Mouse (Mus musculus) embryonic facial prominence, embryonic 13.5 days (tissue): ENCODE measurements around the gene Cyp8b1. TPM values are rescaled to one million over a fixed set of nuclear protein-coding genes. Genes with fewer than 3 reads are reported as not detected.

Experiments
- ATAC-seq: fragments of 200-750 bp; cut with Nextera tagmentation; 2 replicates; pipeline ENCODE4 v1.8.0; 2017; ENCODE audit warnings: low read depth; ENCODE audit not compliant: insufficient number of reproducible peaks, insufficient read depth, low FRiP score, low TSS enrichment
- H3K27ac ChIP-seq: fragments of 300-500 bp; sonication (generic); 2 replicates; pipeline ENCODE4 v1.5.1; 2015; ENCODE audit warnings: moderate library complexity, mild to moderate bottlenecking, inconsistent platforms
- H3K27me3 ChIP-seq: fragments of 300-500 bp; sonication (generic); 2 replicates; pipeline ENCODE4 v1.6.1; 2015; ENCODE audit warnings: mild to moderate bottlenecking, inconsistent platforms
- H3K36me3 ChIP-seq: fragments of 300-500 bp; sonication (generic); 2 replicates; pipeline ENCODE4 v1.6.1; 2015; ENCODE audit warnings: mild to moderate bottlenecking, inconsistent platforms
- H3K4me1 ChIP-seq: fragments of 300-500 bp; sonication (generic); 2 replicates; pipeline ENCODE4 v1.6.1; 2015; ENCODE audit warnings: inconsistent platforms
- H3K4me2 ChIP-seq: fragments of 300-500 bp; sonication (generic); 2 replicates; pipeline ENCODE4 v1.6.1; 2015; ENCODE audit warnings: moderate library complexity, mild to moderate bottlenecking, inconsistent platforms
- H3K4me3 ChIP-seq: fragments of 300-500 bp; sonication (generic); 2 replicates; pipeline ENCODE4 v1.5.1; 2015; ENCODE audit warnings: mild to moderate bottlenecking, inconsistent platforms
- H3K9ac ChIP-seq: fragments of 300-500 bp; sonication (generic); 2 replicates; pipeline ENCODE4 v1.6.1; 2015; ENCODE audit warnings: mild to moderate bottlenecking, inconsistent platforms
- H3K9me3 ChIP-seq: fragments of 300-500 bp; sonication (generic); 2 replicates; pipeline ENCODE4 v1.6.1; 2016; ENCODE audit warnings: inconsistent platforms
- WGBS: fragments of 180-500 bp; shearing (Covaris S2); methylation state at CpG from one replicate; pipeline ENCODE4 v1.1.7; 2015; ENCODE audit warnings: mixed read lengths; 5-methylcytosine and 5-hydroxymethylcytosine counted together
- polyA plus RNA-seq: library from polyadenylated mRNA; unstranded; fragments of >200 nt; fragmentation: Nextera tagmentation; extraction: Ambion mirVana; gene quantifications from 2 replicates; pipeline ENCODE4 v1.2.1, GENCODE M21; 2015

Cyp8b1 gene
- polyA plus RNA-seq, 1 experiment from 2014 or later, result not detected

DNA sequence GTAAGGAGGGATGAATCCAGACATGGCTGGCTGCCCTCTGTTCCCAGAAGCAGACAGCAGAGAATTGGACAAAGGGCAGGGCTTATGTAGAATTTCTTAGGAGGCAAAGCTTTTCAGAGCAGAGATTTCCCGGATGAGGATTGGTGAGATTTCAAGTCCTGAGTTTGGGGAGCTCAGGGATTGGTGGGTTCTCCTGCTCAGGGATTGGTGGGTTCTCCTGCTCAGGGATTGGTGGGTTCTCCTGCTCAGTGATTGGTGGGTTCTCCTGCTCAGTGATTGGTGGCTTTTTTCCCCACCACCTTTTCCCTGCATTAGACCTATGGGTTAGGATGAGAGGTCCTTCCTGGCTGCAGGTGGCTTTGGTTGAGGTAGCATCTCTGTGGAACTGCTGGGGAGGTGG is 20.8 kb upstream of the Cyp8b1 start:
- no peaks in the 10 kb centered on the region for H3K27me3 ChIP-seq
- no peak overlapping the region for H3K27ac ChIP-seq
- peaks cover 4% of the 10 kb centered on the region for H3K36me3 ChIP-seq
- no peaks in the 10 kb centered on the region for H3K4me1 ChIP-seq
- H3K4me3 ChIP-seq, result no peak overlapping the region
- H3K9ac ChIP-seq, result no peak overlapping the region
- 70% methylated on average over 1 of the region's 1 CpGs for WGBS
- no peak for ATAC-seq
- H3K4me2 ChIP-seq, result peak overlapping the region; percentile 55; the same call in 1 of the 2 replicates
- H3K9me3 ChIP-seq, result no peaks in the 10 kb centered on the region

DNA sequence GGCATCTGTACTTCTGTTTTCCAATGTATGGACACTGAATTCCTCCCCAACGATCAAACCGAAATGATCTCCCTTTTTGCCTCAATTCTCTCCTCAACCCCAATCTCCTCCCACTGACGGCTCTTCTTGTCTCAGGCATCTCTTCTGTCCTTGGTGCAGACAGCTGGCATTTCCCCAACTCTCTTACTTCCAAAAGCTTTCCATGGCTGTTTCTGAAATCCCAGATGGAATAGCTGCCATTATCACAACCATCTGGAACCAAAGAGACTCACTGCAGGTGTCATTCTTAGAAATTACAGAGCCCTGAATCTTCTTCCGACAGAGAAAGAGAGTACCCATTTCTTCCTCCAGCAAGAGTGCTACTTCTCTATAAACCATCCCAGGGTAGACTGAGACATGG is 18.8 kb upstream of the Cyp8b1 start:
- WGBS, result 83% methylated on average over 4 of the region's 4 CpGs
- Histone ChIP-seq H3K36me3 (peaks cover 2% of the 10 kb centered on the region; the same call in 1 of the 2 replicates), H3K9ac (no peak overlapping the region), H3K4me3 (no peak overlapping the region), H3K27ac (no peak overlapping the region), H3K4me2 (no peak overlapping the region), H3K9me3 (no peaks in the 10 kb centered on the region), H3K27me3 (no peaks in the 10 kb centered on the region), H3K4me1 (no peaks in the 10 kb centered on the region)
- ATAC-seq, result no peak

GRCm38 (mm10) chr9:121928498-121928897 is 12.4 kb upstream of the Cyp8b1 start:
- no peaks in the 10 kb centered on the region for H3K9me3 ChIP-seq
- no peaks in the 10 kb centered on the region for H3K27me3 ChIP-seq
- no peak overlapping the region for H3K9ac ChIP-seq
- 20% methylated on average over 2 of the region's 2 CpGs for WGBS
- ATAC-seq, result no peak
- no peaks in the 10 kb centered on the region for H3K36me3 ChIP-seq
- H3K4me2 ChIP-seq, result no peak overlapping the region
- H3K27ac ChIP-seq, result no peak overlapping the region
- H3K4me1 ChIP-seq, result peaks cover 9% of the 10 kb centered on the region; the same call in 1 of the 2 replicates
- no peak overlapping the region for H3K4me3 ChIP-seq

- Histone ChIP-seq H3K4me1 (peaks cover 9% of the 10 kb centered on the region; the same call in 1 of the 2 replicates), H3K4me2 (no peak overlapping the region), H3K27me3 (no peaks in the 10 kb centered on the region), H3K9me3 (no peaks in the 10 kb centered on the region), H3K27ac (no peak overlapping the region), H3K9ac (no peak overlapping the region), H3K4me3 (no peak overlapping the region), H3K36me3 (no peaks in the 10 kb centered on the region)
- WGBS, result 72% methylated on average over 7 of the region's 7 CpGs
- ATAC-seq, result no peak
These were observed 11.6 kb upstream of the Cyp8b1 start for GRCm38 (mm10) chr9:121927721-121928120.

DNA sequence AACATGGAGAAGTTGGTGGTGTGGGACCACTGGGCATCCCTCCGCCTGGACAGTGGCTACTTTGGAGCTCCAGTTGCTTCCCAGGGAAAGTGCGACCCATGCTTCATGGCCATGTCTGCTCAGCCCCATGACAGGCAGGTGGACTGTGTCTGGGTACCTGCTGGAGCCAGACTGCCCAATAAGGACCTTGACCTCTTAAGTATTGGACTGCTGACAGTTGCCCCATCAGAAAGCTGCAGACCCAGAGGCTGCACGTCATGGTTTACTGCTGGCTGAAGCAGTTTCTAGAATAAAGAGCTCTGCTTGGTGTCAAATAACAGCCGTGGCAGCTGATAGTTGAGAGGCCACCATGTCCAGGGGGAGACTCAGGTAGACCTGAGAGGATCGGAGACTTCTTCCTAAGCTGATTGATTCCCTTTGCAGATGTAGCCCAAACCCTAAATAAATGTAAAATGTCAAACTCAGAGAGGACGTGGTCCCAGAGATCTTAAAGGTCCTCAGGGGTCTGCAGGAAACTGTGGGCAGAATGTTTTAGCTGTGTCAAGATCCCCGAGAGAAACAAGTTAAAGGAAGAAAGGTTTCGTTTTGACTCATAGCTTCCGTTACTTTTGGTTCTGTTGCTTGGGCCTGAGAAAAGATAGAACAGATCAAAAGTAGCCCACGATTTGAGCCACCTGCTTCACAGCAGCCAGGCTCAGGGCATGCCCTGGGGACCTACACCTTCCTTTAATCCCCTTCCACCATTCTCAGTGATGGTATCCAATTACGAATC is 10.7 kb upstream of the Cyp8b1 start:
- H3K27me3 ChIP-seq, result no peaks in the 10 kb centered on the region
- H3K9ac ChIP-seq, result no peak overlapping the region
- 49% methylated on average over 11 of the region's 11 CpGs for WGBS
- H3K4me1 ChIP-seq, result peaks cover 9% of the 10 kb centered on the region; the same call in 1 of the 2 replicates
- no peak for ATAC-seq
- no peaks in the 10 kb centered on the region for H3K36me3 ChIP-seq
- no peaks in the 10 kb centered on the region for H3K9me3 ChIP-seq
- no peak overlapping the region for H3K27ac ChIP-seq
- H3K4me3 ChIP-seq, result no peak overlapping the region
- no peak overlapping the region for H3K4me2 ChIP-seq

DNA sequence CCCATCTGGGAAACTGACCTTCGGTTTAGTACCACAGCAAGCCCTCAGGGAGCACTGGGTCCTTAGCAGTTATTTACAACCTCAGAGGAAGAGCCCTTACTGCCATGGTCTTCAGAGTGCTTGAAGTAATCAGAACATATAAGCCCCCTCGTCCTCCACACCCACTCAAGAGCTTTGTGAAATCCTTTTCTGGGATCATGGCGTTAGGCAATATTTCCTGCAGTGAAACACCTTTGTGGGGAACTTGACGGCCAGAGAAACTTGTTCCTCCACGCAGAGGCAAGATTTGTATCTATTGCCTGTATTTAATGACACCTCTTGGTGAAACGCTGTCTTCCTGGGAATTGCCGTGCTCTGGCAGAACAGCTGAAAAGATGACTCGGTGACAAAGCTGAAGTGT is 9.9 kb upstream of the Cyp8b1 start:
- Histone ChIP-seq H3K4me2 (no peak overlapping the region), H3K4me3 (no peak overlapping the region), H3K36me3 (no peaks in the 10 kb centered on the region), H3K27ac (no peak overlapping the region), H3K4me1 (peaks cover 9% of the 10 kb centered on the region; the same call in 1 of the 2 replicates), H3K9ac (no peak overlapping the region), H3K27me3 (no peaks in the 10 kb centered on the region), H3K9me3 (no peaks in the 10 kb centered on the region)
- no peak for ATAC-seq
- WGBS, result 64% methylated on average over 8 of the region's 8 CpGs

DNA sequence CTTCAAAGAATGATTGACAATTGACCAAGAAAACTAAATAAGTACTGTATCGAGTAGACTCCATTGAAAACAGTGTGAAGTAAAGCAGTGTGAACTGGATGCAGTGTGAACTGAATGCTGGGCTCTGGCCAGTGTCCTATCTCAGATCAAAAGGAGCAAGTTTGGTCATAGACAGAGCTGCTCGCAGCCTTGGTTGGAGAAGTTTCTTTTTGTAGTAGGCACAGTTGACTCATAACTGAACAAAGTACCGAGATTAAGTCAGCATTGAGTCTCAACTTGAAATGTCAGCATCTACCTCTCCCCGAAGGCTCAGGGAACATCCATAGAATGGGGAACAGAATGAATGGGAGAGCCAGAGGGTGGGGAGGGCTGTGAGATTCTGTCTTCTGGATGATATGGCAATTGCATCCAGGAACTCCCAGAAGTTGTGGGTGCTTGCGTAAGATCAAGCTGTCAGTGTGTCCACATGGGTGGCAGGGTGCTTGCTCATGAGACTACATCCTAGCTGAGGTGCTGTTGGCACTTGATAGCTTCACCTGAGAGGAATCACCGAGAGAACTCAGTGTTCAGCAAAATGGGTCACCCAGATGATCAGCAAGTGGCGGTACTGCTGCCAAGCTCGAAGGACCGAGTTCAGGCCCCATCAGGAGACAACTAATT is 8.9 kb upstream of the Cyp8b1 start:
- Histone ChIP-seq H3K9me3 (no peaks in the 10 kb centered on the region), H3K36me3 (no peaks in the 10 kb centered on the region), H3K4me2 (no peak overlapping the region), H3K27ac (no peak overlapping the region), H3K4me3 (no peak overlapping the region), H3K4me1 (peaks cover 9% of the 10 kb centered on the region; the same call in 1 of the 2 replicates), H3K27me3 (no peaks in the 10 kb centered on the region), H3K9ac (no peak overlapping the region)
- 87% methylated on average over 9 of the region's 9 CpGs for WGBS
- no peak for ATAC-seq

DNA sequence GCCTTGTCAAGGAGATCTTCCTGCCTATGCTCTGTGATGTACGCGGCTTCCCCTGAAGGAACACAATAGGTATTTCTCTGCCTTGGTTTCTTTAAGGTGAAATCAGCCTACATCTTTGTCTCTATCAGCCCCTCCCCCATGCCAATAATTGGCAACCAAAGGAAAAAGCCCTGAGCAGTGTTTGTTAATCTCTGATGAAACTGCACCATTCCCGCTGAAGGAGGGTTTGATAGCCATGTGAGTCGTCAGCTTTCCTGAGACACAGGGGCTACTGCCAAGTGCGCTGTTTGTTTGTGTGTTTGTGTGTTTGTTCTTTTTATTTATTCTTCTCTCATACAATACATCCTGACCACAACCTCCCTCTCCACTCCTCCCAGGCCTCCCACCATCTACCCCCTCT is 7.8 kb upstream of the Cyp8b1 start:
- Histone ChIP-seq H3K27me3 (no peaks in the 10 kb centered on the region), H3K36me3 (no peaks in the 10 kb centered on the region), H3K4me1 (peaks cover 9% of the 10 kb centered on the region; the same call in 1 of the 2 replicates), H3K9ac (no peak overlapping the region), H3K4me2 (no peak overlapping the region), H3K4me3 (no peak overlapping the region), H3K9me3 (no peaks in the 10 kb centered on the region), H3K27ac (no peak overlapping the region)
- WGBS, result 84% methylated on average over 5 of the region's 5 CpGs
- no peak for ATAC-seq

DNA sequence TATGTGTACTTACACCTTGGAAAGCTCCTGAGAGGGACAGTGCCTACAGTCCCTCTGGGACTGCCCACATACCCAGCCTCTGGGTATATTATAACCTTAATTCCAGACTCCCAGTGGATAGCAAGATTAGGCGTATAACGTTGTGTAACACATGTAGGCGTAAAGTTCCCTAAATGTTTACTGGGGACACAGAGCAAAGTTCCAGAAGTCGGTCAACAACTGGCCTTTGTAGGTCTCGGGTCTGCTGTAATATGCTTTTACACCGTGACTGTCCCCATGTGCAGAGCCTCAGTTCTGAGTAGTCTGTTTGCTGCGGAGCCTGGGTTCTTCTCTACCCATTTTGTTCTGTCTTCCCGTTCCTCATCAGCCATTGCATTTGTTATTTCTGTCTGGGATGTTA is 7.3 kb upstream of the Cyp8b1 start:
- H3K4me1 ChIP-seq, result peaks cover 9% of the 10 kb centered on the region; the same call in 1 of the 2 replicates
- H3K9me3 ChIP-seq, result no peaks in the 10 kb centered on the region
- H3K27me3 ChIP-seq, result no peaks in the 10 kb centered on the region
- H3K36me3 ChIP-seq, result no peaks in the 10 kb centered on the region
- no peak overlapping the region for H3K4me2 ChIP-seq
- no peak for ATAC-seq
- H3K4me3 ChIP-seq, result no peak overlapping the region
- H3K27ac ChIP-seq, result no peak overlapping the region
- WGBS, result 83% methylated on average over 8 of the region's 8 CpGs
- no peak overlapping the region for H3K9ac ChIP-seq

- Histone ChIP-seq H3K4me3 (no peak overlapping the region), H3K4me2 (no peak overlapping the region), H3K27me3 (no peaks in the 10 kb centered on the region), H3K9ac (no peak overlapping the region), H3K36me3 (no peaks in the 10 kb centered on the region), H3K4me1 (no peaks in the 10 kb centered on the region), H3K27ac (no peak overlapping the region), H3K9me3 (no peaks in the 10 kb centered on the region)
- ATAC-seq, result no peak
- whole genome bisulfite sequencing, result 72% methylated on average over 10 of the region's 10 CpGs
These were observed 3.0 kb upstream of the Cyp8b1 start for GRCm38 (mm10) chr9:121919027-121919501.

GRCm38 (mm10) chr9:121915056-121915455 is 1.0 kb downstream of the Cyp8b1 start:
- H3K9ac ChIP-seq, result no peak overlapping the region
- no peaks in the 10 kb centered on the region for H3K4me1 ChIP-seq
- ATAC-seq, result no peak
- H3K27me3 ChIP-seq, result no peaks in the 10 kb centered on the region
- H3K36me3 ChIP-seq, result no peaks in the 10 kb centered on the region
- 89% methylated on average over 10 of the region's 10 CpGs for WGBS
- no peak overlapping the region for H3K27ac ChIP-seq
- no peak overlapping the region for H3K4me3 ChIP-seq
- no peaks in the 10 kb centered on the region for H3K9me3 ChIP-seq
- no peak overlapping the region for H3K4me2 ChIP-seq

GRCm38 (mm10) chr9:121914226-121914757 is 1.8 kb downstream of the Cyp8b1 start:
- Histone ChIP-seq H3K4me3 (no peak overlapping the region), H3K4me2 (no peak overlapping the region), H3K4me1 (no peaks in the 10 kb centered on the region), H3K9ac (no peak overlapping the region), H3K36me3 (no peaks in the 10 kb centered on the region), H3K9me3 (no peaks in the 10 kb centered on the region), H3K27me3 (no peaks in the 10 kb centered on the region), H3K27ac (no peak overlapping the region)
- WGBS, result 72% methylated on average over 8 of the region's 8 CpGs
- ATAC-seq, result no peak
